Mouse (Mus musculus) ZHBTc4 (cell line): ENCODE data around the gene Cntrl.

Experiments
- DNase-seq: peaks from one replicate; pipeline ENCODE4 v3.0.0-alpha.2; 2011; ENCODE audit warnings: low read depth, low spot score

Gene Cntrl

GRCm38 (mm10) chr2:35124716-35125115 is 15.4 kb downstream of the Cntrl start:
- DNase-seq, result peak; percentile 32

- no peak for DNase-seq
Observed at GRCm38 (mm10) chr2:35131491-35131890, 22.2 kb downstream of the Cntrl start.

- peak; percentile 97 for DNase-seq
Observed at GRCm38 (mm10) chr2:35131991-35132661, 22.8 kb downstream of the Cntrl start.

GRCm38 (mm10) chr2:35132662-35133055 is 23.4 kb downstream of the Cntrl start:
- no peak for DNase-seq

- no peak for DNase-seq
Observed at GRCm38 (mm10) chr2:35133891-35134290, 24.6 kb downstream of the Cntrl start.

- DNase-seq, result no peak
Observed at GRCm38 (mm10) chr2:35138576-35138975, 29.3 kb downstream of the Cntrl start.

GRCm38 (mm10) chr2:35141673-35142072 is 32.4 kb downstream of the Cntrl start:
- DNase-seq, result no peak

GRCm38 (mm10) chr2:35148806-35149205 is 39.5 kb downstream of the Cntrl start:
- no peak for DNase-seq

- no peak for DNase-seq
Observed at GRCm38 (mm10) chr2:35151303-35151882, 42.1 kb downstream of the Cntrl start.

GRCm38 (mm10) chr2:35153179-35153578 is 43.9 kb downstream of the Cntrl start:
- DNase-seq, result no peak

- DNase-seq, result no peak
Observed at GRCm38 (mm10) chr2:35153844-35154554, 44.7 kb downstream of the Cntrl start.

GRCm38 (mm10) chr2:35156985-35157384 is 47.7 kb downstream of the Cntrl start:
- DNase-seq, result no peak

- DNase-seq, result no peak
Observed at GRCm38 (mm10) chr2:35157836-35158235, 48.5 kb downstream of the Cntrl start.

- no peak for DNase-seq
Observed at GRCm38 (mm10) chr2:35158358-35158757, 49.1 kb downstream of the Cntrl start.

GRCm38 (mm10) chr2:35160206-35160605 is 50.9 kb downstream of the Cntrl start:
- DNase-seq, result peak; percentile 91

- DNase-seq, result no peak
Observed at GRCm38 (mm10) chr2:35161846-35162488, 52.7 kb downstream of the Cntrl start.

GRCm38 (mm10) chr2:35163396-35163795 is 54.1 kb downstream of the Cntrl start:
- no peak for DNase-seq

GRCm38 (mm10) chr2:35165416-35165815 is 56.1 kb downstream of the Cntrl start:
- DNase-seq, result no peak

- no peak for DNase-seq
Observed at GRCm38 (mm10) chr2:35166816-35167215, 57.5 kb downstream of the Cntrl start.

- no peak for DNase-seq
Observed at GRCm38 (mm10) chr2:35169452-35169851, 60.2 kb downstream of the Cntrl start.

GRCm38 (mm10) chr2:35171341-35171861 is 62.1 kb downstream of the Cntrl start:
- no peak for DNase-seq

- DNase-seq, result no peak
Observed at GRCm38 (mm10) chr2:35172246-35172645, 63.0 kb downstream of the Cntrl start.
